Comparison of ENCODE assay signal across 1 mouse cellular context in the genomic region with DNA sequence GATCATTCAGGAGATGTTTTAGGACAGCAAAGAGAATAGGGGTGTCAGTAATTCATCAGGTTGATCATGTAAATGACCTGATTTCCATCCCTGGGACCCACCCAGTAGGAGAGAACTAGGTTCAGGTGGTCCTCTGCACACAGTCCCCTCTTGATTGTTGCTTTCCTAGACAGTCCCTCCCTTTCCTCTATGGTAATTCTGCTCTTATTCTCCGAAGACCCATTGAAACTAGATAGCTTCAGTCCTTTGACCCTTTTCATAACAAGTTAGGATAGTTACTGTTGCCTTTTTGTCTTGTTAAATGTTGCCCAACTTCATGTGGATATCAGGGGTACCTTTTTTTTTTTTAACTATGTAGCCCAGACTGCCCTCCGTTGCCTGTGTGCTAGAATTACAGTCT.
TF ChIP-seq lines count a peak whose summit lies in the region.

No protein-coding gene starts in this region.

TF ChIP-seq in MEL, 35 proteins besides CTCF, POLR2A, EP300 and RAD21:
- no peak for TF ChIP-seq MEF2A (IDR thresholded peaks at IDR 0.05; ENCODE audit: extremely low read depth, insufficient replicate concordance, low read depth, low read length, poor library complexity, severe bottlenecking)
- TF ChIP-seq ZNF384 (IDR thresholded peaks at IDR 0.05; ENCODE audit: low read depth, low read length) = 0 out of 2 replicates have a peak, but pooled peaks have one; percentile 43
TF ChIP-seq in MEL: peak in this region for 1.
